Mouse (Mus musculus) right cerebral cortex, adult 2 months (tissue): ENCODE measurements around the gene Taok2.

Experiments used
- DNase-seq, 2 experiments: peaks; one replicate each; pipeline ENCODE4 v3.0.0; 2021 to 2022; ENCODE audit warnings: low spot score in 2 of 2

The Taok2 gene

GRCm38 (mm10) chr7:126870520-126870891 is 14.0 kb downstream of the Taok2 start:
- no peak for DNase-seq

- DNase-seq = no peak
Observed at GRCm38 (mm10) chr7:126869780-126870519, 14.6 kb downstream of the Taok2 start.

- DNase-seq = no peak
Observed at GRCm38 (mm10) chr7:126868003-126868402, 16.5 kb downstream of the Taok2 start.

- DNase-seq = no peak
Observed at GRCm38 (mm10) chr7:126867534-126867933, 17.0 kb downstream of the Taok2 start.

GRCm38 (mm10) chr7:126863791-126864190 is 20.7 kb downstream of the Taok2 start:
- no peak for DNase-seq

- peak; percentile 96 to 97 for DNase-seq
Observed at GRCm38 (mm10) chr7:126862147-126862784, 22.2 kb downstream of the Taok2 start, which contains the start of gene Ino80e. Ino80e (minus strand) TSS chr7:126862377.

GRCm38 (mm10) chr7:126861429-126862130 is 22.9 kb downstream of the Taok2 start, which contains the start of gene Hirip3:
Hirip3 (plus strand) TSS chr7:126861972.
- DNase-seq = peak; percentile 96 to 97

- DNase-seq = no peak
Observed at GRCm38 (mm10) chr7:126860987-126861386, 23.5 kb downstream of the Taok2 start.

- no peak for DNase-seq
Observed at GRCm38 (mm10) chr7:126856741-126857420, 27.6 kb downstream of the Taok2 start.

GRCm38 (mm10) chr7:126855641-126856040 is 28.9 kb downstream of the Taok2 start:
- no peak for DNase-seq

- DNase-seq = no peak
Observed at GRCm38 (mm10) chr7:126853454-126853853, 31.0 kb downstream of the Taok2 start.

- no peak for DNase-seq
Observed at GRCm38 (mm10) chr7:126851192-126851591, 33.3 kb downstream of the Taok2 start.

- no peak for DNase-seq
Observed at GRCm38 (mm10) chr7:126850161-126850560, 34.3 kb downstream of the Taok2 start.

- DNase-seq = peak; percentile 63 to 67
Observed at GRCm38 (mm10) chr7:126848794-126849193, 35.7 kb downstream of the Taok2 start.

- DNase-seq = no peak
Observed at GRCm38 (mm10) chr7:126847421-126848398, 36.8 kb downstream of the Taok2 start.

- DNase-seq = no peak
Observed at GRCm38 (mm10) chr7:126847116-126847420, 37.4 kb downstream of the Taok2 start, which contains the start of gene Doc2a. Doc2a (plus strand) TSS chr7:126847416.

- no peak for DNase-seq
Observed at GRCm38 (mm10) chr7:126845516-126845915, 39.0 kb downstream of the Taok2 start.

- DNase-seq = no peak
Observed at GRCm38 (mm10) chr7:126843276-126843675, 41.2 kb downstream of the Taok2 start.

GRCm38 (mm10) chr7:126833294-126833693 is 51.2 kb downstream of the Taok2 start:
- no peak for DNase-seq

GRCm38 (mm10) chr7:126832036-126832598 is 52.4 kb downstream of the Taok2 start:
- peak; percentile 84 to 87 for DNase-seq
